Mouse (Mus musculus): ENCODE measurements at regions not wholly inside any gene's neighbourhood (a gene's known extent, or its start where the extent isn't known, plus 50 kb on each side); places are given as distances from the start of the nearest gene placed in this dataset.

DNA sequence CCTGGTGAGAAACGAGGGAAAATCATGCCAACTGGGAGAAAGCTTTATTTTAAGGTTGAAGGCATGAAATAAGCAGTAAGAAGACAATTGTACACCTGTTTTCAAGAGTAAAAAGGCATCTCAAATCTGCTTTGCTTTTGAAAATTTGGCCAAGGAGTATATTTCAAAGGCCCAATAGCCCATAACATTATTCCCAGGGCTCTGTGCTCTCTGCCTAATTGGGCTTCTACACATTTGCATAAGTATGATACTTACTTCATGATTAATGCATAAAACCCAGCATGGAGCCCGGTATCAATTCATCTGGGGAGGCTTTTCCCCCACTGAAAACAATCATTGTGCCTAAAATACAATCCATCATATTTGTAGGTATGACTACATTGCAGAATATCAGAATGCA, 252.4 kb downstream of the Nova1 start:
- ATAC-seq (ENCODE audit: low FRiP score, low TSS enrichment): no peak
- Histone ChIP-seq H3K27me3 (ENCODE audit: insufficient read depth, low read length) (no peaks in the 10 kb centered on the region), H3K36me3 (ENCODE audit: insufficient read depth, low read length) (no peaks in the 10 kb centered on the region), H3K9ac (replicated peaks; ENCODE audit: low read length) (no peak overlapping the region), H3K9me3 (ENCODE audit: low read length) (no peaks in the 10 kb centered on the region), H3K4me3 (ENCODE audit: low read length) (no peak overlapping the region), H3K4me2 (replicated peaks; ENCODE audit: low read depth, low read length) (no peak overlapping the region), H3K4me1 (ENCODE audit: insufficient read depth, low read length) (no peaks in the 10 kb centered on the region), H3K27ac (ENCODE audit: low read length) (no peak overlapping the region)
- 68% methylated on average over 2 of the region's 2 CpGs for WGBS

GRCm38 (mm10) chr12:46520942-46521341, 297.8 kb downstream of the Nova1 start:
- H3K27ac ChIP-seq (ENCODE audit: low read length): no peak overlapping the region
- no peaks in the 10 kb centered on the region for H3K27me3 ChIP-seq (ENCODE audit: insufficient read depth, low read length)
- ATAC-seq (ENCODE audit: low FRiP score, low TSS enrichment): no peak
- no peak overlapping the region for H3K4me2 ChIP-seq (replicated peaks; ENCODE audit: low read depth, low read length)
- no peaks in the 10 kb centered on the region for H3K36me3 ChIP-seq (ENCODE audit: insufficient read depth, low read length)
- H3K9me3 ChIP-seq (ENCODE audit: low read length): no peaks in the 10 kb centered on the region
- H3K4me1 ChIP-seq (ENCODE audit: insufficient read depth, low read length): no peaks in the 10 kb centered on the region
- no peak overlapping the region for H3K9ac ChIP-seq (replicated peaks; ENCODE audit: low read length)
- WGBS: 76% methylated on average over 3 of the region's 3 CpGs
- no peak overlapping the region for H3K4me3 ChIP-seq (ENCODE audit: low read length)

- Histone ChIP-seq H3K27me3 (ENCODE audit: insufficient read depth, low read length) (no peaks in the 10 kb centered on the region), H3K27ac (ENCODE audit: low read length) (no peak overlapping the region), H3K4me1 (ENCODE audit: insufficient read depth, low read length) (no peaks in the 10 kb centered on the region), H3K36me3 (ENCODE audit: insufficient read depth, low read length) (no peaks in the 10 kb centered on the region), H3K4me3 (ENCODE audit: low read length) (no peak overlapping the region), H3K4me2 (replicated peaks; ENCODE audit: low read depth, low read length) (no peak overlapping the region), H3K9ac (replicated peaks; ENCODE audit: low read length) (no peak overlapping the region), H3K9me3 (ENCODE audit: low read length) (no peaks in the 10 kb centered on the region; the same call in 1 of the 2 replicates)
- 83% methylated on average over 3 of the region's 3 CpGs for WGBS
- no peak for ATAC-seq (ENCODE audit: low FRiP score, low TSS enrichment)
These were observed 310.9 kb downstream of the Nova1 start for GRCm38 (mm10) chr12:46507829-46508228.

DNA sequence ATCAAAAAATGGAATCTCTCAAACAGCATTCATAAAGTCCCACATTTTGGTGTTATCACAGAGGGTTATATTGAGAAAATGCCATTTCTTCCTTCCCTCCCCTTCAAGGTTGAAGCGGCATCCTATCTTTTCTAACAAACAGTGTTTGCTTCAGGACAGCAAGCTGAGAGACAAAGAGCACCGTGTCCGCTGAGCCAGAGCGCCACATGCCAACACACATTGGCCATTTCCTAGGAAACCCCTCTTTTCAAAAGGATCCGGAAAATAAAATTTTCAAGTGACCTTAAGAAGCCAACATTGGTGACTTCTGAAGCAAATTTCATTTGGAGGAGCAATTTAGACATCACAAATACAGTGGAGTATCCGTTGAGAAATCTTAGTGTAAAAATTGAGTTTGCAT, 326.3 kb downstream of the Nova1 start:
- H3K4me1 ChIP-seq (ENCODE audit: insufficient read depth, low read length): no peaks in the 10 kb centered on the region
- 91% methylated on average over 6 of the region's 6 CpGs for WGBS
- H3K36me3 ChIP-seq (ENCODE audit: insufficient read depth, low read length): no peaks in the 10 kb centered on the region
- no peak overlapping the region for H3K4me3 ChIP-seq (ENCODE audit: low read length)
- H3K9ac ChIP-seq (replicated peaks; ENCODE audit: low read length): no peak overlapping the region
- H3K4me2 ChIP-seq (replicated peaks; ENCODE audit: low read depth, low read length): no peak overlapping the region
- no peaks in the 10 kb centered on the region for H3K9me3 ChIP-seq (ENCODE audit: low read length)
- H3K27me3 ChIP-seq (ENCODE audit: insufficient read depth, low read length): no peaks in the 10 kb centered on the region
- ATAC-seq (ENCODE audit: low FRiP score, low TSS enrichment): no peak
- no peak overlapping the region for H3K27ac ChIP-seq (ENCODE audit: low read length)

DNA sequence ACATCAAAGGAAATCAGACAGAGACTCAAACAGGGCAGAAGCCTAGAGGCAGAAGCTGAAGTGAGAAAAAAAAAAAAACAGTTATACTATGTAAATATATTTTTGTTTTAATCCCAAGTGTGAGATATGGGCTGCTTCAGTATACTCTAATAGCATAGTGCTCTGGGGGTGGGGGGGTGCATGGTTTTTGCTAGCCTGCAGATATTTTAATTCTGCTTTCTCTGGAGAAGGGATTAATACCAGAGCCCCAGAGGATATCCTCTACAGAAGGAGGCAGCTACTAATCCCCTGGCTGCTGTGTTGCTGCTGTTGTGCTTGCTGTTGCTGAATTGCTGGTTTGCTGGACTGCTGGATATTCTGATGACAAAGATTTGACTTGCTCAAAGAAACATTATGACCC, 367.8 kb downstream of the Nova1 start:
- no peak for ATAC-seq (ENCODE audit: low FRiP score, low TSS enrichment)
- H3K27ac ChIP-seq (ENCODE audit: low read length): no peak overlapping the region

DNA sequence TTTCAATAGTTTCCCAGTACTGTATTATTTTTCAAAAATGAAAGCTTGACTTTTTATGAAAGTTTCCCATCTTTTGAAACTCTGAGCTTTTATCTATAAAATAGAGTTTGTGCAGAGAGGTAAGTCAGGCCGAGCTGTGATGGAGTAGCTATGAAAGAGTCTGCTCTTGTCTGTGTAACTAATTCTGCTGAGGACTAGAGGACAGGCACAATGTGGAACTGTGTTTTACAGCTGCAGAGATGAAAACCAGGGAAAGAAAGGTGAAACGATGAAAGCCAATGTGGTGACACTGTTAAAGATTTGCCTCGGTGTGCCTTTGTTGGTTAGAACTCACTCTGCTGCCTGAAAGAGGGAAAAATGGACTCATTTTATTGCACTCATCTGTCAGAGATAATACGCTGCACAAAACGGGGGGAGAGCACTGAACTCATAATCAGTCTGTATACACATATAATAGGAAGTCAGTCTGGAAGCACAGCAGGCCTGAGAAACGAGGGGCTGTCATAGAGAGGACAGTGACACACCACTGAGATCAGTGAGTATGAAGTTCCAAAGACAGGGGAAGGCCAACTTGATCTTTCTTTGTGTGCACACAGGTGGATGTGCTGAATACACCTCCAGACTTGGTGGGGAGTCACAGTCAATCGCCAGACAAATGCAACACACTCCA, 373.9 kb downstream of the Nova1 start:
- Histone ChIP-seq H3K27me3 (ENCODE audit: insufficient read depth, low read length) (no peaks in the 10 kb centered on the region), H3K9ac (replicated peaks; ENCODE audit: low read length) (no peak overlapping the region), H3K4me3 (ENCODE audit: low read length) (no peak overlapping the region), H3K27ac (ENCODE audit: low read length) (no peak overlapping the region), H3K4me2 (replicated peaks; ENCODE audit: low read depth, low read length) (no peak overlapping the region), H3K36me3 (ENCODE audit: insufficient read depth, low read length) (no peaks in the 10 kb centered on the region), H3K4me1 (ENCODE audit: insufficient read depth, low read length) (no peaks in the 10 kb centered on the region), H3K9me3 (ENCODE audit: low read length) (no peaks in the 10 kb centered on the region)
- WGBS: 74% methylated on average over 7 of the region's 7 CpGs
- ATAC-seq (ENCODE audit: low FRiP score, low TSS enrichment): no peak

More for the DNA sequence above, 367.8 kb downstream of the Nova1 start:
- Histone ChIP-seq H3K4me2 (replicated peaks; ENCODE audit: low read depth, low read length) (no peak overlapping the region), H3K27me3 (ENCODE audit: insufficient read depth, low read length) (no peaks in the 10 kb centered on the region), H3K4me1 (ENCODE audit: insufficient read depth, low read length) (no peaks in the 10 kb centered on the region), H3K36me3 (ENCODE audit: insufficient read depth, low read length) (no peaks in the 10 kb centered on the region), H3K4me3 (ENCODE audit: low read length) (no peak overlapping the region), H3K9me3 (ENCODE audit: low read length) (no peaks in the 10 kb centered on the region), H3K9ac (replicated peaks; ENCODE audit: low read length) (no peak overlapping the region)

DNA sequence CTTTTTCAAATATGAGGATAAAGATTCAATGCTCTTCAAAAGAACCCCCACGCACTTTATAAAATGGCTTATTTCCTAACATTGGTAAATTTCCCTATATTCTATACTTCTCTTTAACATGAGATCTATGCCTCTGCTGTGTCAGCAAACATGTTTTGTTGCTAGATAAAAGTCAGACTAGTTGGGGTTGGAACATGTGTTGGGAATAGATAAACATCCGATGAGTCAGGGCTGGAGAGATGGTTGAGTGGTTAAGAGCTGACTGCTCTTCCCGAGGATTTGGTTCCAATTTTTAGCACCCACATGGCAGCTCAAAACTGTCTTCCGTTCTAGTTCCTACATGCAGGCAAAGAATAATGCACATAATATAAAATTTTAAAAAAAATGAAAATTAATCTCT, 399.1 kb downstream of the Nova1 start:
- WGBS: 77% methylated on average over 4 of the region's 4 CpGs
- no peaks in the 10 kb centered on the region for H3K27me3 ChIP-seq (ENCODE audit: insufficient read depth, low read length)

GRCm38 (mm10) chr12:46418990-46419389, 399.7 kb downstream of the Nova1 start:
- H3K27ac ChIP-seq (ENCODE audit: low read length): no peak overlapping the region
- 91% methylated on average over 4 of the region's 4 CpGs for WGBS
- no peak overlapping the region for H3K4me3 ChIP-seq (ENCODE audit: low read length)
- H3K9me3 ChIP-seq (ENCODE audit: low read length): no peaks in the 10 kb centered on the region
- no peaks in the 10 kb centered on the region for H3K27me3 ChIP-seq (ENCODE audit: insufficient read depth, low read length)
- no peaks in the 10 kb centered on the region for H3K36me3 ChIP-seq (ENCODE audit: insufficient read depth, low read length)
- ATAC-seq (ENCODE audit: low FRiP score, low TSS enrichment): no peak
- no peaks in the 10 kb centered on the region for H3K4me1 ChIP-seq (ENCODE audit: insufficient read depth, low read length)
- no peak overlapping the region for H3K4me2 ChIP-seq (replicated peaks; ENCODE audit: low read depth, low read length)
- H3K9ac ChIP-seq (replicated peaks; ENCODE audit: low read length): no peak overlapping the region

More for the DNA sequence above, 399.1 kb downstream of the Nova1 start:
- Histone ChIP-seq H3K4me3 (ENCODE audit: low read length) (no peak overlapping the region), H3K4me1 (ENCODE audit: insufficient read depth, low read length) (no peaks in the 10 kb centered on the region), H3K36me3 (ENCODE audit: insufficient read depth, low read length) (no peaks in the 10 kb centered on the region), H3K4me2 (replicated peaks; ENCODE audit: low read depth, low read length) (no peak overlapping the region), H3K9me3 (ENCODE audit: low read length) (no peaks in the 10 kb centered on the region), H3K27ac (ENCODE audit: low read length) (no peak overlapping the region), H3K9ac (replicated peaks; ENCODE audit: low read length) (no peak overlapping the region)
- no peak for ATAC-seq (ENCODE audit: low FRiP score, low TSS enrichment)

DNA sequence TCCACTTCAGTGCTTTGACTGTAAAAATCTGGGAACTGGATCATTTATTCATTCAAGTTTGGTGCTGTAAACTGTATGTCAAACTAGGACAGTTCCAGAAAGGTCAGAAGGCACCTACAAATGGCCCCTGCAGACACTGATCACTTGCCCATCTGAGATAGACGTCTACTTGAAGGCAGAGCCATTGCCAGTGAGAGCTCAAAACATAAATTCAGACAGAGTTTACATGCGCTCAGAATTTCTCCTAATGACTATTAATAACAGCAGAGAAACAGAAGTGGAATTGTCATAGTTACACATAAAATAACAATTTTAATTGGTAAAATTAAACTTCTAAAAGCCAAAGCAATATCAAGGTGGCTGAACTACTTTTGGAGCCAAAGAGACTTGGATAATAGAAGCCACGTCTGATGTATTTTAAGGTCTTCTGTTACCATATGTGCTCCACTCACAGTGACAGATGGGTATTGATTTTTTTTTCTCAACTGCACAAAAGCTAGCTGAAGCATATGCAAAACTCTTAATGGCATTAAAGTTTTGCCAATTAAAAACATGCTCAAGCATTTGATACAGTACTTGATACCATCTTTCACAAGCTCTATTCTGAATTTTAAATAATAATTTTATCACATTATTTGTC, 401.8 kb downstream of the Nova1 start:
- Histone ChIP-seq H3K4me2 (replicated peaks; ENCODE audit: low read depth, low read length) (no peak overlapping the region), H3K4me1 (ENCODE audit: insufficient read depth, low read length) (no peaks in the 10 kb centered on the region), H3K36me3 (ENCODE audit: insufficient read depth, low read length) (no peaks in the 10 kb centered on the region), H3K27me3 (ENCODE audit: insufficient read depth, low read length) (no peaks in the 10 kb centered on the region), H3K27ac (ENCODE audit: low read length) (no peak overlapping the region), H3K9me3 (ENCODE audit: low read length) (no peaks in the 10 kb centered on the region), H3K9ac (replicated peaks; ENCODE audit: low read length) (no peak overlapping the region), H3K4me3 (ENCODE audit: low read length) (no peak overlapping the region)
- 65% methylated on average over 3 of the region's 3 CpGs for WGBS
- no peak for ATAC-seq (ENCODE audit: low FRiP score, low TSS enrichment)

- no peak for ATAC-seq (ENCODE audit: low FRiP score, low TSS enrichment)
- no peak overlapping the region for H3K4me3 ChIP-seq (ENCODE audit: low read length)
These were observed 402.5 kb downstream of the Nova1 start for GRCm38 (mm10) chr12:46416250-46416649.

More at GRCm38 (mm10) chr12:46416250-46416649, 402.5 kb downstream of the Nova1 start:
- no peaks in the 10 kb centered on the region for H3K4me1 ChIP-seq (ENCODE audit: insufficient read depth, low read length)
- H3K36me3 ChIP-seq (ENCODE audit: insufficient read depth, low read length): no peaks in the 10 kb centered on the region
- no peaks in the 10 kb centered on the region for H3K27me3 ChIP-seq (ENCODE audit: insufficient read depth, low read length)
- no peak overlapping the region for H3K27ac ChIP-seq (ENCODE audit: low read length)
- H3K9ac ChIP-seq (replicated peaks; ENCODE audit: low read length): no peak overlapping the region
- H3K9me3 ChIP-seq (ENCODE audit: low read length): no peaks in the 10 kb centered on the region
- H3K4me2 ChIP-seq (replicated peaks; ENCODE audit: low read depth, low read length): no peak overlapping the region
